Mouse (Mus musculus): ENCODE results near the gene Pofut2. TPM values are rescaled to one million over a fixed set of nuclear protein-coding genes. Genes with fewer than 3 reads are reported as not detected.

Gene Pofut2
- polyA plus RNA-seq, 1 experiment from 2014 or later: 59.2 TPM

GRCm38 (mm10) chr10:77237795-77238580 is 21.0 kb upstream of the Pofut2 start:
- 76% methylated on average over 16 of the region's 16 CpGs for WGBS
- no peak for ATAC-seq (replicated peaks)

DNA sequence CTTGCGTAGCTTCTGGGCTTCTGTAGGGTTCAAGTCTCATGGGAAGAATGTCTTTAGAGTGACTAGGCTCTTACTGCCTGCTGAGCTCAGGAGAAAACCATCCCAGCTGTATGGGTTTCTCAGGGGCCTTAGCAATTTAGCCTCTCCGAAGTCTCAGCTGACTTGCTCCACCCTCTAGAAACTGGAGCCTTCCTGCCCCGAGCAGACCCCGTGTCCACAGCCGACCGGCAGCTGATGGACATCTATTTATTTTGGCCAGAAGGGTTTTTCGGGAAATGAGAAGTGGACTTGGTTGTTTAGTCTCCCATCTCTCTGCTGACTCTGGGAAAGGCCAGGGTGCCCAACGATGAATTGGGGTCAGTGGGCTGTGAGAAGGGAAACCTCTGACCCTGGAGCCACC is 18.3 kb upstream of the Pofut2 start:
- no peak for ATAC-seq (replicated peaks)
- H3K4me3 ChIP-seq: no peak overlapping the region
- 84% methylated on average over 8 of the region's 8 CpGs for WGBS
- H3K36me3 ChIP-seq (replicated peaks): no peaks in the 10 kb centered on the region
- no peak overlapping the region for H3K4me2 ChIP-seq
- no peaks in the 10 kb centered on the region for H3K27me3 ChIP-seq (replicated peaks)
- no peaks in the 10 kb centered on the region for H3K9me3 ChIP-seq
- H3K4me1 ChIP-seq: no peaks in the 10 kb centered on the region
- H3K9ac ChIP-seq: no peak overlapping the region
- no peak overlapping the region for H3K27ac ChIP-seq

More at GRCm38 (mm10) chr10:77237795-77238580, 21.0 kb upstream of the Pofut2 start:
- no peak overlapping the region for H3K27ac ChIP-seq
- no peaks in the 10 kb centered on the region for H3K9me3 ChIP-seq
- no peak overlapping the region for H3K4me3 ChIP-seq
- no peak overlapping the region for H3K9ac ChIP-seq
- H3K4me2 ChIP-seq: no peak overlapping the region
- no peaks in the 10 kb centered on the region for H3K27me3 ChIP-seq (replicated peaks)
- no peaks in the 10 kb centered on the region for H3K36me3 ChIP-seq (replicated peaks)
- H3K4me1 ChIP-seq: no peaks in the 10 kb centered on the region

- Histone ChIP-seq H3K4me3 (no peak overlapping the region), H3K9ac (no peak overlapping the region), H3K9me3 (no peaks in the 10 kb centered on the region), H3K27ac (no peak overlapping the region), H3K4me2 (no peak overlapping the region), H3K27me3 (replicated peaks) (no peaks in the 10 kb centered on the region), H3K4me1 (no peaks in the 10 kb centered on the region), H3K36me3 (replicated peaks) (no peaks in the 10 kb centered on the region)
- WGBS: 79% methylated on average over 3 of the region's 3 CpGs
- ATAC-seq (replicated peaks): no peak
Observed at GRCm38 (mm10) chr10:77242396-77242795, 16.6 kb upstream of the Pofut2 start.

DNA sequence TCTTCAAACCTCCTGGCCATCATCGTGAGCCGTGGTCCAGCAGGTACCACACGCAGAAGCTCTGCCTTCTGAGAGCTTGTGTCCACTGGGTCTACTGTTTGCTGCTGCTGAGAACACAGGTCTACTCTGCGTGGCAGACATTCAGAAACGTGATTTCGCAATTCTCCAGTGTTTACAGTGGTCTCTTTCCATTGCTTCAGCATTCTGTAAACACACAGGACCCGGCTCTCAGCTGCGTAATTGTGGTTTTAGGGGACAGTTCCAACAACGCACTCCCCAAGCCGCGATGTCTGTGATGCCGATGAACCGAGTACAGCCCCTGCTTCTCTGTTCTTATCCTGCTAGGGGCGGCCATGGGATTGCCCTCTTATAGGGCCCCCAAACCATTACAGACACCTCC is 16.1 kb upstream of the Pofut2 start:
- 92% methylated on average over 14 of the region's 14 CpGs for WGBS
- no peaks in the 10 kb centered on the region for H3K9me3 ChIP-seq
- H3K27me3 ChIP-seq (replicated peaks): no peaks in the 10 kb centered on the region
- no peak for ATAC-seq (replicated peaks)
- H3K27ac ChIP-seq: no peak overlapping the region
- H3K9ac ChIP-seq: no peak overlapping the region
- no peak overlapping the region for H3K4me2 ChIP-seq
- no peak overlapping the region for H3K4me3 ChIP-seq
- H3K4me1 ChIP-seq: no peaks in the 10 kb centered on the region
- no peaks in the 10 kb centered on the region for H3K36me3 ChIP-seq (replicated peaks)

- WGBS: 76% methylated on average over 11 of the region's 11 CpGs
- no peak for ATAC-seq (replicated peaks)
- H3K9ac ChIP-seq: no peak overlapping the region
- no peaks in the 10 kb centered on the region for H3K36me3 ChIP-seq (replicated peaks)
- H3K4me1 ChIP-seq: no peaks in the 10 kb centered on the region
- no peaks in the 10 kb centered on the region for H3K9me3 ChIP-seq
- no peak overlapping the region for H3K27ac ChIP-seq
- no peaks in the 10 kb centered on the region for H3K27me3 ChIP-seq (replicated peaks)
- H3K4me2 ChIP-seq: no peak overlapping the region
- H3K4me3 ChIP-seq: no peak overlapping the region
Observed at GRCm38 (mm10) chr10:77243572-77244161, 15.4 kb upstream of the Pofut2 start.

DNA sequence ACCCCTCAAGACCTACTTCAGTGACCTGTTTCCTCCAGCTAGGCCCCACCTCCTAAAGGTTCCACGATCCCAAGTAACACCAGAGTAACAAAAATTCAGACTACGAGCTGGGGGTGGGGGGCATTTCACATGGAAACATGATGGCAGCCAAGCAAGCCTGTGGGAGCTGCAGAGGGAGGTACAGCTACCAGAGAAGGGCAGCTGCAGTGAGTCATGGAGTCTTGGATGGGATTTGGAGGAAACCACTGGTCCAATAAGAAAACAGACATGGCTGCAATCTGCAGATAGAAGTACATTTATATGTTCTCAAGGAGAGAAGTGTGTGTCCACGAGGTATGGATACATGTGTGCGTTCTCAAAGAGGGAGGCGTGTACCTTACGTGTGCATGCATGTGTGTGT is 14.2 kb upstream of the Pofut2 start:
- WGBS: 93% methylated on average over 6 of the region's 6 CpGs
- Histone ChIP-seq H3K27ac (no peak overlapping the region), H3K4me3 (no peak overlapping the region), H3K4me2 (no peak overlapping the region), H3K27me3 (replicated peaks) (no peaks in the 10 kb centered on the region), H3K4me1 (no peaks in the 10 kb centered on the region), H3K9ac (no peak overlapping the region), H3K9me3 (no peaks in the 10 kb centered on the region), H3K36me3 (replicated peaks) (no peaks in the 10 kb centered on the region)
- ATAC-seq (replicated peaks): no peak

GRCm38 (mm10) chr10:77247048-77247447 is 12.0 kb upstream of the Pofut2 start:
- Histone ChIP-seq H3K4me3 (no peak overlapping the region), H3K9ac (no peak overlapping the region), H3K36me3 (replicated peaks) (no peaks in the 10 kb centered on the region), H3K27me3 (replicated peaks) (no peaks in the 10 kb centered on the region), H3K27ac (no peak overlapping the region), H3K4me1 (no peaks in the 10 kb centered on the region; the same call in 1 of the 2 replicates), H3K9me3 (no peaks in the 10 kb centered on the region), H3K4me2 (no peak overlapping the region)
- no peak for ATAC-seq (replicated peaks)
- whole genome bisulfite sequencing: 87% methylated on average over 5 of the region's 5 CpGs

DNA sequence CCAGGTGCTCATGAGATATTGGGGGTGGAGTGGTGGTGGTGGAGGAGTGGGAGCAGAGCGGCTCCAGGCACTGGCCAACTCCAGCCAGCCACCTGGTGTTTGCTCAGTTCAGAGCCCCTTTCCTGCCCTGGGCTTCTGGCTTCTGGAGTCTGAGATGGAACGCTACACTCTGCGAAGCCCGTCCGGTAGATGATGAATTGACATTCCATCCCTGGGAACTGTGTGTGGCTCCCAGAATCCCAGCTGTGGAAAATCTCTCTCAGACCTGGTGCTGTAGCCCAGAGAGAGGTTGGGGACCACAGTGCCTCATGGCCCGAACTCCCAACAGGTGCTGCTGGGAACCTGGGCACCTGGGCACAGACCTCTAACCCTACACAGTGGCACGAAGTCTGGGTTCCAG is 11.3 kb upstream of the Pofut2 start:
- no peak for ATAC-seq (replicated peaks)
- no peaks in the 10 kb centered on the region for H3K9me3 ChIP-seq
- H3K27ac ChIP-seq: no peak overlapping the region
- no peaks in the 10 kb centered on the region for H3K36me3 ChIP-seq (replicated peaks)
- H3K27me3 ChIP-seq (replicated peaks): no peaks in the 10 kb centered on the region
- H3K9ac ChIP-seq: no peak overlapping the region
- whole genome bisulfite sequencing: 86% methylated on average over 7 of the region's 7 CpGs
- H3K4me2 ChIP-seq: no peak overlapping the region
- peaks cover 3% of the 10 kb centered on the region; the same call in 1 of the 2 replicates for H3K4me1 ChIP-seq
- H3K4me3 ChIP-seq: no peak overlapping the region

DNA sequence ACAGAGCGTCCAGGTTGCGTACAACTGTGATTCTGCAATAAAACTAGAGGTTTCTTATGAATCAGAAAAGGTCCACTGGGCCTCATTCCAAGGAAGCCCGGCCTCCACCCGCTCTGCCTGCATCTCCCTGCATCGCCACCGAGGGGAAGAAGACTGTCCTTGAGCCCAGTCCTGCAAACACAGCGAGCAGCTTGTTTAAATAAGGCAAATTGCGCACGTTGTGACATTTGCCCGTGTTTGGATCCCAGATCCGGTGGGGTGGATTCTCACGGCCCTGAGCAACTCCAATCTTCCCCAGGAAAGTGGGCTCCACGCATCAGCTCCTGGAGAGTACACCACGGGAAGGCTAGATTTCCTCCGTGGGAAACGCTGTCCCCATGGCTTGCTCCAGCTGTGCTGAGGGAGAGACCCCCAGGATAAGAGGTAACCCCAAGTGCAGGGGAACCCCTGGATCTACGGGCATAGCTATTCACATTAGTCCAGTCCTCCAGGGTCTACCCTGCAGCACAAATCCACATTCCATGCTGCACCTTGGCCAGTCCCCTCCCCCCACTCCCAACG is 7.7 kb upstream of the Pofut2 start:
- H3K27ac ChIP-seq: no peak overlapping the region
- 63% methylated on average over 18 of the region's 18 CpGs for WGBS
- H3K9ac ChIP-seq: no peak overlapping the region
- no peaks in the 10 kb centered on the region for H3K9me3 ChIP-seq
- no peak overlapping the region for H3K4me2 ChIP-seq
- ATAC-seq (replicated peaks): no peak
- H3K4me1 ChIP-seq: peaks cover 4% of the 10 kb centered on the region; the same call in 1 of the 2 replicates
- H3K36me3 ChIP-seq (replicated peaks): no peaks in the 10 kb centered on the region
- no peaks in the 10 kb centered on the region for H3K27me3 ChIP-seq (replicated peaks)
- no peak overlapping the region for H3K4me3 ChIP-seq

GRCm38 (mm10) chr10:77251784-77252539 is 7.1 kb upstream of the Pofut2 start:
- peaks cover 4% of the 10 kb centered on the region; the same call in 1 of the 2 replicates for H3K4me1 ChIP-seq
- no peak for ATAC-seq (replicated peaks)

GRCm38 (mm10) chr10:77252790-77253189 is 6.2 kb upstream of the Pofut2 start:
- peak; percentile 43; the same call in 1 of the 2 replicates for ATAC-seq (replicated peaks)
- H3K27me3 ChIP-seq (replicated peaks): no peaks in the 10 kb centered on the region
- H3K4me3 ChIP-seq: no peak overlapping the region
- no peaks in the 10 kb centered on the region for H3K36me3 ChIP-seq (replicated peaks)
- peaks cover 4% of the 10 kb centered on the region; the same call in 1 of the 2 replicates for H3K4me1 ChIP-seq
- H3K9me3 ChIP-seq: no peaks in the 10 kb centered on the region
- no peak overlapping the region for H3K9ac ChIP-seq
- H3K27ac ChIP-seq: no peak overlapping the region
- WGBS: 2% methylated on average over 4 of the region's 4 CpGs
- H3K4me2 ChIP-seq: no peak overlapping the region

More at GRCm38 (mm10) chr10:77251784-77252539, 7.1 kb upstream of the Pofut2 start:
- H3K9me3 ChIP-seq: no peaks in the 10 kb centered on the region
- H3K4me2 ChIP-seq: no peak overlapping the region
- H3K27me3 ChIP-seq (replicated peaks): no peaks in the 10 kb centered on the region
- no peaks in the 10 kb centered on the region for H3K36me3 ChIP-seq (replicated peaks)
- 75% methylated on average over 18 of the region's 18 CpGs for WGBS
- no peak overlapping the region for H3K27ac ChIP-seq
- no peak overlapping the region for H3K4me3 ChIP-seq
- no peak overlapping the region for H3K9ac ChIP-seq

DNA sequence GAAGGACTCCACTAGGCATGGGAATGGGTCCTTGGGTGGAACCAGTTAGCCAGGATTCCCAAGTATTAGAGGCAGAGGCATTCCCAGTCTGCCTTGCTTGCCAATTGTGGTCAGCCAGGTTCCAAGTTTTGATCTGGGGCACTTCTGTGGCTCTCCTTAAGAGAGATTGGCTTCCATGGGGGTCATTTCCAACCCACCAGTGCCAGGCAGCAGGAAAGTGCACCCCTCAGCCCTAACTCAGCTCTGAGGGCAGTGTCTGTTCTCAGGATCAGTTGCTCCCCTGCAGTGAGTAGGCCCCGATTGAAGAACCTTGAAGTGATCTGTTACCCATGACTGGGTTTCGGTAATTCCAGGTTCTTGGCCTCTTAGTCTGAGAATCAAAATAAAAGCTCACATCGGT is 3.8 kb upstream of the Pofut2 start:
- no peak for ATAC-seq (replicated peaks)
- no peaks in the 10 kb centered on the region for H3K9me3 ChIP-seq
- peaks cover 11% of the 10 kb centered on the region for H3K4me1 ChIP-seq
- no peaks in the 10 kb centered on the region for H3K36me3 ChIP-seq (replicated peaks)
- no peaks in the 10 kb centered on the region for H3K27me3 ChIP-seq (replicated peaks)
- no peak overlapping the region for H3K4me3 ChIP-seq
- WGBS: 50% methylated on average over 3 of the region's 3 CpGs
- H3K4me2 ChIP-seq: no peak overlapping the region
- no peak overlapping the region for H3K9ac ChIP-seq
- H3K27ac ChIP-seq: no peak overlapping the region

Data from midbrain, embryonic 15.5 days (tissue).